Mouse (Mus musculus): Measurements from ENCODE around the gene Fbxl16. TPM values are rescaled to one million over a fixed set of nuclear protein-coding genes. Genes with fewer than 3 reads are reported as not detected.

The Fbxl16 gene
- under 1 TPM in 1 of 2 experiments, not detected in 1; 0.16 TPM for polyA plus RNA-seq (2017; shearing (Covaris generic))

GRCm38 (mm10) chr17:25808789-25809605, at the start of gene Fbxl16:
Gene Fbxl16 (plus strand): TSS chr17:25809085.
- ATAC-seq, result no peak

- no peak for ATAC-seq
Observed at GRCm38 (mm10) chr17:25760148-25760547, 48.7 kb upstream of the Fbxl16 start.

GRCm38 (mm10) chr17:25761561-25761970, 47.3 kb upstream of the Fbxl16 start:
- no peak for ATAC-seq

GRCm38 (mm10) chr17:25762591-25762990, 46.3 kb upstream of the Fbxl16 start:
- no peak for ATAC-seq

- ATAC-seq, result no peak
Observed at GRCm38 (mm10) chr17:25765886-25766285, 43.0 kb upstream of the Fbxl16 start.

- ATAC-seq, result no peak
Observed at GRCm38 (mm10) chr17:25769331-25769730, 39.6 kb upstream of the Fbxl16 start.

GRCm38 (mm10) chr17:25773549-25774120, 35.2 kb upstream of the Fbxl16 start, which contains the start of gene Narfl:
Gene Narfl (plus strand): TSS chr17:25773776.
- peak; percentile 85 for ATAC-seq

GRCm38 (mm10) chr17:25775318-25776062, 33.4 kb upstream of the Fbxl16 start:
- no peak for ATAC-seq

- no peak for ATAC-seq
Observed at GRCm38 (mm10) chr17:25777948-25778347, 30.9 kb upstream of the Fbxl16 start.

GRCm38 (mm10) chr17:25781339-25781738, 27.5 kb upstream of the Fbxl16 start:
- no peak for ATAC-seq

- ATAC-seq, result no peak
Observed at GRCm38 (mm10) chr17:25783086-25783485, 25.8 kb upstream of the Fbxl16 start.

- no peak for ATAC-seq
Observed at GRCm38 (mm10) chr17:25783861-25784574, 24.9 kb upstream of the Fbxl16 start.

- peak; percentile 76 for ATAC-seq
Observed at GRCm38 (mm10) chr17:25785281-25785745, 23.6 kb upstream of the Fbxl16 start, which contains the start of gene Haghl. Gene Haghl (minus strand): TSS chr17:25785673.

- ATAC-seq, result no peak
Observed at GRCm38 (mm10) chr17:25786280-25786679, 22.6 kb upstream of the Fbxl16 start, which contains the start of gene Ccdc78. Gene Ccdc78 (plus strand): TSS chr17:25786580.

- no peak for ATAC-seq
Observed at GRCm38 (mm10) chr17:25786781-25787504, 21.9 kb upstream of the Fbxl16 start.

GRCm38 (mm10) chr17:25791320-25791842, 17.5 kb upstream of the Fbxl16 start:
- no peak for ATAC-seq

GRCm38 (mm10) chr17:25791843-25792527, 16.9 kb upstream of the Fbxl16 start:
- peak; percentile 66 for ATAC-seq

- ATAC-seq, result peak; percentile 81
Observed at GRCm38 (mm10) chr17:25792615-25793014, 16.3 kb upstream of the Fbxl16 start, which contains the start of gene Fam173a. Gene Fam173a (minus strand): TSS chr17:25792901.

- ATAC-seq, result no peak
Observed at GRCm38 (mm10) chr17:25794197-25794596, 14.7 kb upstream of the Fbxl16 start.

GRCm38 (mm10) chr17:25794998-25795397, 13.9 kb upstream of the Fbxl16 start:
- no peak for ATAC-seq

Measured in activated CD4-positive, CD25-positive, alpha-beta regulatory T cell, adult 4 months (primary cell).